Mouse (Mus musculus): ENCODE data around the gene Ubxn11. TPM values are rescaled to one million over a fixed set of nuclear protein-coding genes. Genes with fewer than 3 reads are reported as not detected.

Gene Ubxn11
- 42.9 to 49.3 TPM (median 46.2 TPM) in 4 replicates for total RNA-seq (2023)

DNA sequence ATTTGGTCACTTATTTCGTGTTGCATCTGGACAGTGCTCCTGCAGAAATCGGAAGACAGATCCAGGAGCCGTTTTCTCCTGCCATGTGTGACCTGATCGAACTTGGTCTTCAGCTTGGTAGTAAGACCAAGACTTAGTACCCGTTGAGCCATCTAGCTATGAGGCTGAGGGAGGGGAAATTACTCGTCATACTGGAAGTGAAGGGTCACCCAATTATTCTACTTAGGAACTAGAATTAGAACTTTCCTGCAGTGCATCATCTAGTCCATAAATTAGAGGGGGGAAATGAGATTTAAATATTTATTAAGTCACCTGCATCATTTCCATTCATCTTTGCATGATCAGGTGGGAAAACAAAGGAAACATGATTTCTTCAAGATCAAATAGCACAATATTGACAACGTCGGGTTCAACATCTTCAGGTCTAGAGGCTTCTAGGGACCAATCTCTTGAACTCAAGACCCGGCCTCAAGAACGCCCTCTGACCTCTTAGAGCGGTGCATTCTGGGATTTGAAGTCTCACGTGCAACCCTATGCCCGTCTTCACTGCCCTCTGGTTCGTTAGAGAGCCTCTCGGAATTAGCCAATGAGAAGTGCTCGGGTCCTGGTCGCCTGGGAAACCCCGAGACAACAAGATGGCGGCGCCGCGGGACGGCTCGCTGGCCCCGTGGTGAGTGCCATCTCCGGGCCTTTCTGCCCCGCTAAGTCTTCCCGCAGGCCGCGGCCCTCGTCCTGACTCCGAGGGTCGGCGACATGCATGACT, at the start of gene Ubxn11:
Gene Ubxn11 (plus strand): TSS at position 592 of the 763 bp plus-strand sequence.

GRCm38 (mm10) chr4:134053538-134053937, 48.8 kb upstream of the Ubxn11 start, which contains the start of gene Zfp683:
Gene Zfp683 (plus strand): TSS chr4:134053838.

GRCm38 (mm10) chr4:134060135-134060865, 42.1 kb upstream of the Ubxn11 start, which contains the start of gene Crybg2:
Gene Crybg2 (plus strand): TSS chr4:134060815.

GRCm38 (mm10) chr4:134094923-134095547, 7.3 kb upstream of the Ubxn11 start, which contains the start of gene Cd52:
Gene Cd52 (minus strand): TSS chr4:134095082.

GRCm38 (mm10) chr4:134128221-134128982, 26.0 kb downstream of the Ubxn11 start, which contains the start of gene Sh3bgrl3:
Gene Sh3bgrl3 (minus strand): TSS chr4:134128789.

Other genes starting within 250 kb of the Ubxn11 start
- 69.7 to 87.8 TPM (median 78.9 TPM) in 4 replicates for gene Rps6ka1, start 214.8 kb upstream of the Ubxn11 start, total RNA-seq (2023)
- gene Hmgn2, start 133.9 kb upstream of the Ubxn11 start, total RNA-seq (2023): 307 to 323 TPM (median 317 TPM) in 4 replicates
- gene Dhdds, start 101.7 kb upstream of the Ubxn11 start, total RNA-seq (2023): 26.2 to 33.2 TPM (median 31.3 TPM) in 4 replicates
- not detected in 4 replicates for gene Lin28a, start 83.7 kb upstream of the Ubxn11 start, total RNA-seq (2023)
- gene Zfp683, start 48.7 kb upstream of the Ubxn11 start, total RNA-seq (2023): not detected in 4 replicates
- 8.5 to 12.5 TPM (median 10.6 TPM) in 4 replicates for gene Crybg2, start 41.8 kb upstream of the Ubxn11 start, total RNA-seq (2023)
- gene Cd52, start 7.5 kb upstream of the Ubxn11 start, total RNA-seq (2023): 1,472 to 1,719 TPM (median 1,551 TPM) in 4 replicates
- 609 to 689 TPM (median 657 TPM) in 4 replicates for gene Sh3bgrl3, start 26.2 kb downstream of the Ubxn11 start, total RNA-seq (2023)
- 18.4 to 30.3 TPM (median 22.9 TPM) in 4 replicates for gene Cep85, start 84.5 kb downstream of the Ubxn11 start, total RNA-seq (2023)
- not detected in 4 replicates for gene Gm7534, start 100.4 kb downstream of the Ubxn11 start, total RNA-seq (2023)
- gene Catsper4, start 124.8 kb downstream of the Ubxn11 start, total RNA-seq (2023): not detected in 4 replicates
- 0.69 TPM in 1 of 4 replicates, not detected in the others for gene Cnksr1, start 135.8 kb downstream of the Ubxn11 start, total RNA-seq (2023)
- not detected in 4 replicates for gene E130218I03Rik, start 141.1 kb downstream of the Ubxn11 start, total RNA-seq (2023)
- 25.1 to 28.5 TPM (median 27.5 TPM) in 4 replicates for gene Zfp593, start 143.0 kb downstream of the Ubxn11 start, total RNA-seq (2023)
- gene Gm30191, start 144.4 kb downstream of the Ubxn11 start, total RNA-seq (2023): not detected in 4 replicates
- gene Grrp1, start 151.5 kb downstream of the Ubxn11 start, total RNA-seq (2023): not detected in 4 replicates
- 9.3 to 13.0 TPM (median 11.1 TPM) in 4 replicates for gene Pdik1l, start 185.3 kb downstream of the Ubxn11 start, total RNA-seq (2023)
- gene Trim63, start 212.6 kb downstream of the Ubxn11 start, total RNA-seq (2023): not detected in 4 replicates
- gene Slc30a2, start 240.6 kb downstream of the Ubxn11 start, total RNA-seq (2023): not detected in 4 replicates